Mouse (Mus musculus) MEL (cell line): ENCODE results near the gene Disp1. TPM values are rescaled to one million over a fixed set of nuclear protein-coding genes. Genes with fewer than 3 reads are reported as not detected.

Experiments
- DNase-seq: peaks from one replicate; pipeline ENCODE4 v3.0.0; 2011; ENCODE audit warnings: low read depth, low spot score
- H3K27ac ChIP-seq: 2 replicates; pipeline ENCODE4 v1.5.1; 2012; ENCODE audit warnings: low read depth, mild to moderate bottlenecking, control low read depth, low read length, moderate library complexity; ENCODE audit not compliant: control insufficient read depth
- H3K27me3 ChIP-seq, 2 experiments: fragments of 150-350 bp in 1 of 2; sonication (generic) in 1 of 2; 2 replicates each; pipeline ENCODE4 v1.6.1; 2012; ENCODE audit warnings: low read length in 2 of 2, mild to moderate bottlenecking in 2 of 2, improper control_type of control experiment in 1 of 2, moderate library complexity in 1 of 2; ENCODE audit not compliant: insufficient read depth in 2 of 2, control insufficient read depth in 1 of 2
- H3K36me3 ChIP-seq, 2 experiments: 2 replicates each; pipeline ENCODE4 v1.6.1; 2012 to 2014; ENCODE audit warnings: low read length in 2 of 2, improper control_type of control experiment in 1 of 2, inconsistent platforms in 1 of 2, mild to moderate bottlenecking in 1 of 2; ENCODE audit not compliant: insufficient read depth in 2 of 2, control insufficient read depth in 1 of 2
- H3K4me1 ChIP-seq, 2 experiments: fragments of 150-350 bp in 1 of 2; sonication (generic) in 1 of 2; 2 replicates each; pipeline ENCODE4 v1.6.1; 2012; ENCODE audit warnings: low read length in 2 of 2, improper control_type of control experiment in 1 of 2, mild to moderate bottlenecking in 1 of 2; ENCODE audit not compliant: insufficient read depth in 2 of 2, control insufficient read depth in 1 of 2
- H3K4me3 ChIP-seq, 2 experiments: fragments of 150-350 bp in 1 of 2; sonication (generic) in 1 of 2; 2 replicates each; pipeline ENCODE4 v1.5.1; 2012; ENCODE audit warnings: low read depth in 2 of 2, low read length in 2 of 2, mild to moderate bottlenecking in 2 of 2, moderate library complexity in 2 of 2, control low read depth in 1 of 2, improper control_type of control experiment in 1 of 2; ENCODE audit not compliant: control insufficient read depth in 1 of 2, insufficient read depth in 1 of 2
- H3K79me2 ChIP-seq: 2 replicates; pipeline ENCODE4 v1.6.1; 2012; ENCODE audit warnings: mild to moderate bottlenecking, low read length, moderate library complexity; ENCODE audit not compliant: control insufficient read depth, poor library complexity, insufficient read depth
- H3K9ac ChIP-seq: 2 replicates; pipeline ENCODE4 v1.6.1; 2012; ENCODE audit warnings: low read depth, mild to moderate bottlenecking, control low read depth, low read length, moderate library complexity; ENCODE audit not compliant: control insufficient read depth, poor library complexity, severe bottlenecking
- H3K9me3 ChIP-seq: fragments of 150-350 bp; sonication (generic); replicated peaks from 2 replicates; pipeline ENCODE4 v1.6.1; 2012; ENCODE audit warnings: mild to moderate bottlenecking, low read length, improper control_type of control experiment, moderate library complexity; ENCODE audit not compliant: insufficient read depth
- BHLHE40 ChIP-seq: IDR thresholded peaks from 2 replicates; pipeline ENCODE4 v1.6.1; 2012; ENCODE audit warnings: low read depth, mild to moderate bottlenecking, inconsistent platforms, low read length, improper control_type of control experiment, borderline replicate concordance
- CHD1 ChIP-seq: IDR thresholded peaks from 2 replicates; pipeline ENCODE4 v1.6.1; 2012; ENCODE audit warnings: low read depth, mild to moderate bottlenecking, inconsistent platforms, low read length, improper control_type of control experiment
- CHD2 ChIP-seq: IDR thresholded peaks from 2 replicates; pipeline ENCODE4 v1.6.1; 2011; ENCODE audit warnings: low read length, improper control_type of control experiment
- CTCF ChIP-seq, 3 experiments: IDR thresholded peaks in 2 of 3; conservative IDR thresholded peaks in 1 of 3; 2 replicates each; pipeline ENCODE4 v1.5.1; 2011 to 2012; ENCODE audit warnings: low read length in 3 of 3, low read depth in 2 of 3, mild to moderate bottlenecking in 2 of 3, improper control_type of control experiment in 1 of 3, inconsistent platforms in 1 of 3, mixed read lengths in 1 of 3, moderate library complexity in 1 of 3; ENCODE audit not compliant: control insufficient read depth in 1 of 3, insufficient read depth in 1 of 3, poor library complexity in 1 of 3, severe bottlenecking in 1 of 3
- E2F4 ChIP-seq: IDR thresholded peaks from 2 replicates; pipeline ENCODE4 v1.6.1; 2011; ENCODE audit warnings: low read depth, low read length, improper control_type of control experiment, borderline replicate concordance
- ELF1 ChIP-seq: IDR thresholded peaks from 2 replicates; pipeline ENCODE4 v1.6.1; 2014; ENCODE audit warnings: low read depth, mild to moderate bottlenecking, inconsistent platforms, low read length, improper control_type of control experiment, moderate library complexity
- EP300 ChIP-seq, 2 experiments: IDR thresholded peaks; 2 replicates each; pipeline ENCODE4 v1.6.1; 2011; ENCODE audit warnings: improper control_type of control experiment in 2 of 2, low read length in 2 of 2, low read depth in 1 of 2, mild to moderate bottlenecking in 1 of 2
- ETS1 ChIP-seq: IDR thresholded peaks from 2 replicates; pipeline ENCODE4 v1.6.1; 2012; ENCODE audit warnings: low read depth, mild to moderate bottlenecking, inconsistent platforms, low read length, improper control_type of control experiment, moderate library complexity
- GABPA ChIP-seq: IDR thresholded peaks from 2 replicates; pipeline ENCODE4 v1.6.1; 2012; ENCODE audit warnings: low read depth, mild to moderate bottlenecking, inconsistent platforms, low read length, improper control_type of control experiment, moderate library complexity
- GATA1 ChIP-seq: IDR thresholded peaks from 2 replicates; pipeline ENCODE4 v1.6.1; 2011; ENCODE audit warnings: low read depth, low read length, improper control_type of control experiment
- HCFC1 ChIP-seq: IDR thresholded peaks from 2 replicates; pipeline ENCODE4 v1.6.1; 2012; ENCODE audit warnings: low read depth, mild to moderate bottlenecking, inconsistent platforms, low read length, improper control_type of control experiment, moderate library complexity
- JUND ChIP-seq: IDR thresholded peaks from 2 replicates; pipeline ENCODE4 v1.6.1; 2011; ENCODE audit warnings: low read depth, mild to moderate bottlenecking, improper control_type of control experiment, low read length
- KAT2A ChIP-seq: conservative IDR thresholded peaks from 2 replicates; pipeline ENCODE4 v1.6.1; 2012; ENCODE audit warnings: low read depth, low read length, improper control_type of control experiment, inconsistent platforms
- MAZ ChIP-seq: IDR thresholded peaks from 2 replicates; pipeline ENCODE4 v1.6.1; 2012; ENCODE audit warnings: low read depth, mild to moderate bottlenecking, inconsistent platforms, low read length, improper control_type of control experiment
- MXI1 ChIP-seq: IDR thresholded peaks from 2 replicates; pipeline ENCODE4 v1.6.1; 2011; ENCODE audit warnings: mild to moderate bottlenecking, low read depth, low read length, improper control_type of control experiment
- MYB ChIP-seq: IDR thresholded peaks from 2 replicates; pipeline ENCODE4 v1.6.1; 2011; ENCODE audit warnings: mild to moderate bottlenecking, low read depth, low read length, improper control_type of control experiment
- NELFE ChIP-seq: IDR thresholded peaks from 2 replicates; pipeline ENCODE4 v1.6.1; 2011; ENCODE audit warnings: low read depth, low read length, improper control_type of control experiment
- NRF1 ChIP-seq: IDR thresholded peaks from 2 replicates; pipeline ENCODE4 v1.6.1; 2014; ENCODE audit warnings: low read depth, mild to moderate bottlenecking, inconsistent platforms, low read length, improper control_type of control experiment, moderate library complexity; ENCODE audit not compliant: poor library complexity, insufficient read depth, severe bottlenecking
- POLR2A ChIP-seq, 2 experiments: IDR thresholded peaks; 2 replicates each; pipeline ENCODE4 v1.6.1; 2011 to 2012; ENCODE audit warnings: low read length in 2 of 2, mild to moderate bottlenecking in 2 of 2, control low read depth in 1 of 2, improper control_type of control experiment in 1 of 2, low read depth in 1 of 2, moderate library complexity in 1 of 2; ENCODE audit not compliant: control insufficient read depth in 1 of 2, insufficient read depth in 1 of 2, poor library complexity in 1 of 2
- POLR2AphosphoS2 ChIP-seq: IDR thresholded peaks from 2 replicates; pipeline ENCODE4 v1.6.1; 2011; ENCODE audit warnings: low read length, improper control_type of control experiment
- POLR2AphosphoS5 ChIP-seq: IDR thresholded peaks from 2 replicates; pipeline ENCODE4 v1.6.1; 2012; ENCODE audit warnings: low read depth, borderline replicate concordance, mild to moderate bottlenecking, inconsistent platforms, low read length, moderate library complexity, mixed read lengths
- RCOR1 ChIP-seq: IDR thresholded peaks from 2 replicates; pipeline ENCODE4 v1.6.1; 2012; ENCODE audit warnings: low read depth, mild to moderate bottlenecking, inconsistent platforms, low read length, improper control_type of control experiment
- SIN3A ChIP-seq: IDR thresholded peaks from 2 replicates; pipeline ENCODE4 v1.6.1; 2012; ENCODE audit warnings: low read length, improper control_type of control experiment, inconsistent platforms
- TBP ChIP-seq: IDR thresholded peaks from 2 replicates; pipeline ENCODE4 v1.8.0; 2011; ENCODE audit warnings: low read depth, low read length, improper control_type of control experiment
- TCF12 ChIP-seq: IDR thresholded peaks from 2 replicates; pipeline ENCODE4 v1.6.1; 2014; ENCODE audit warnings: low read depth, mild to moderate bottlenecking, inconsistent platforms, low read length, improper control_type of control experiment, moderate library complexity
- UBTF ChIP-seq: IDR thresholded peaks from 2 replicates; pipeline ENCODE4 v1.6.1; 2012; ENCODE audit warnings: low read depth, mild to moderate bottlenecking, inconsistent platforms, low read length, improper control_type of control experiment, moderate library complexity, borderline replicate concordance; ENCODE audit not compliant: insufficient read depth
- USF1 ChIP-seq: IDR thresholded peaks from 2 replicates; pipeline ENCODE4 v1.6.1; 2014; ENCODE audit warnings: low read depth, mild to moderate bottlenecking, inconsistent platforms, low read length, improper control_type of control experiment, moderate library complexity
- USF2 ChIP-seq, 2 experiments: IDR thresholded peaks; 2 replicates each; pipeline ENCODE4 v1.6.1; 2011 to 2012; ENCODE audit warnings: improper control_type of control experiment in 2 of 2, low read length in 2 of 2, borderline replicate concordance in 1 of 2, inconsistent platforms in 1 of 2, low read depth in 1 of 2, mild to moderate bottlenecking in 1 of 2; ENCODE audit not compliant: insufficient read depth in 1 of 2
- ZC3H11A ChIP-seq: IDR thresholded peaks from 2 replicates; pipeline ENCODE4 v1.6.1; 2012; ENCODE audit warnings: low read depth, mild to moderate bottlenecking, inconsistent platforms, low read length, improper control_type of control experiment
- ZKSCAN1 ChIP-seq: IDR thresholded peaks from 2 replicates; pipeline ENCODE4 v1.6.1; 2012; ENCODE audit warnings: low read depth, mild to moderate bottlenecking, inconsistent platforms, low read length, improper control_type of control experiment, moderate library complexity
- ZNF384 ChIP-seq: IDR thresholded peaks from 2 replicates; pipeline ENCODE4 v1.6.1; 2012; ENCODE audit warnings: low read depth, mild to moderate bottlenecking, inconsistent platforms, low read length, improper control_type of control experiment
- polyA plus RNA-seq, 2 experiments: library from polyadenylated mRNA; stranded (reverse) in 1 of 2; unstranded in 1 of 2; fragments of >175 nt in 1 of 2; fragments of >200 nt in 1 of 2; gene quantifications; 2 replicates each; pipeline versions ENCODE4 v1.2.1 to v1.2.4; 2012; ENCODE audit warnings: low replicate concordance in 2 of 2, low read depth in 1 of 2; ENCODE audit not compliant: insufficient read length in 2 of 2, insufficient read depth in 1 of 2, missing spikeins in 1 of 2
- total RNA-seq: library from RNA; depleted of rRNA; stranded (reverse); fragments of 300-350 nt; gene quantifications from 2 replicates; pipeline ENCODE4 v1.2.3, GENCODE M21; 2012

Gene Disp1
- total and polyA plus RNA-seq, 3 experiments, result 6.3 to 9.9 TPM; not detected in 1

DNA sequence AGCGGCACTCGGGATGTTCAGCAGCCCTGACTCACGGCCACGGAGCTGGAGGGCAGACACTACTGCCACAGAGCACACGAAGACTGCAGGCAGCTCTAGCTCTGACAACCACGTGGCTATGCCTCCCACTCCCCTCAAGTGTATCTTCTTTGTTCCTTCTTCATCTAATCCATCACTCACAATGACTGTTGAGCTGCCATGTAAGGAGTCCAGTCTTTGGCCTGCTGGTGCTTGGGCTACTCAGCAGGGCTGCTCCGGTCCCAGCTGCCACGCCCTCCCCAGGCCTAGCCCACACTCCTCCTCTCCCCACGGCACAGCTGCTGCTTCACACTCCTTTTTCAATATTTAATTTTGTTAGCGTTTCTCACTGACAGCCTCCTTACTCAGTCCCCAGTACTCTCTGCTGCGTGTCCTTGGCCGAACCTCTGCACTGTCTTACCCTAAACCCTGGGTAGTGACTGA is 70.9 kb downstream of the Disp1 start:
- Histone ChIP-seq H3K9me3 (no peaks in the 10 kb centered on the region), H3K4me1 (peaks cover 15 to 29% of the 10 kb centered on the region in 2 experiments), H3K79me2 (no peaks in the 10 kb centered on the region), H3K27me3 (no peaks in the 10 kb centered on the region), H3K27ac (no peak overlapping the region), H3K4me3 (no peak overlapping the region), H3K36me3 (peaks cover 0 to 20% of the 10 kb centered on the region in 2 experiments; a peak in 2 of 4 replicates), H3K9ac (no peak overlapping the region)
- DNase-seq, result no peak
- no peak for TF ChIP-seq GATA1
- TF ChIP-seq CHD2, result no peak
- no peak for TF ChIP-seq POLR2AphosphoS2
- TF ChIP-seq ZNF384, result no peak
- no peak for TF ChIP-seq GABPA
- TF ChIP-seq TBP, result no peak
- TF ChIP-seq MYB, result no peak
- no peak for TF ChIP-seq BHLHE40
- no peak for TF ChIP-seq USF1
- TF ChIP-seq HCFC1, result no peak

DNA sequence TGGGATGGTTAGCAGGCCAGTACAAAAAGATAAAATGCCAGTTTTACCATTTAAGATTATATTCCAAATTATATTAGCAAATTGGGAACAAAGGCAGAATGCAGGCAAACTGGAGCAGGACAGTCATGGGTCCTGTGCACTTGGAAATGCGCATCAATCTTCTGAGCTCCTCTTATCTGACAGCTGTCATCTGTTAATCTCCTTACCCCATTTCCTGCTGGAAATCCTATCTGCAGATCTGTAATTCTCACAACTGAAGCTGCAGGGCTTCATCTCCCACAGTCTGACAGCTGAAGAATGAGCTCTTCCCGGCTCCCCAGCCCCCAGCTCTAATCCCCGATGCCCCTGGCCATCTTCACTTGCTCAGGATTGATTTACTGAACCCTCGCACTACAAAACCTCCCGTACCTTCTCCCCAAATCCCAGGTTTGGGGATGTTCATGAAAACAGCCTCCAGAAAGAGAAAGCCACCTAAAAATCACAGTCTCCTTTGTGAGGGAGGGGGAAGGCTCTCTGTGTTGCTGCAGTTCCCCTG is 71.7 kb downstream of the Disp1 start:
- H3K4me1 ChIP-seq, result peaks cover 22 to 28% of the 10 kb centered on the region in 2 experiments
- H3K79me2 ChIP-seq, result no peaks in the 10 kb centered on the region; the same call in 1 of the 2 replicates
- peaks cover 0 to 24% of the 10 kb centered on the region in 2 experiments; a peak in 2 of 4 replicates for H3K36me3 ChIP-seq
- DNase-seq, result no peak
- H3K9me3 ChIP-seq, result no peaks in the 10 kb centered on the region
- H3K27ac ChIP-seq, result no peak overlapping the region
- H3K9ac ChIP-seq, result no peak overlapping the region
- no peaks in the 10 kb centered on the region for H3K27me3 ChIP-seq
- H3K4me3 ChIP-seq, result no peak overlapping the region
- no peak for TF ChIP-seq UBTF
- no peak for TF ChIP-seq ZC3H11A
- TF ChIP-seq NELFE, result no peak
- TF ChIP-seq BHLHE40, result no peak
- no peak for TF ChIP-seq POLR2AphosphoS5
- TF ChIP-seq E2F4, result no peak
- TF ChIP-seq CHD1, result no peak
- TF ChIP-seq SIN3A, result no peak
- no peak for TF ChIP-seq HCFC1
- TF ChIP-seq ETS1, result peak; percentile 58
- TF ChIP-seq RCOR1, result peak; percentile 64; the same call in 1 of the 2 replicates
- TF ChIP-seq EP300 (IDR thresholded peaks at IDR 0.05; ENCODE audit: low read depth in 1 of 2, low read length in 2 of 2), result peak; percentile 64 to 66; a peak in 3 of 4 replicates
- TF ChIP-seq MXI1, result no peak
- no peak for TF ChIP-seq KAT2A
- no peak for TF ChIP-seq JUND
- TF ChIP-seq TCF12, result peak; percentile 59
- TF ChIP-seq POLR2A (IDR thresholded peaks at IDR 0.05; ENCODE audit: control insufficient read depth in 1 of 2, insufficient read depth in 1 of 2, low read depth in 1 of 2, low read length in 2 of 2, poor library complexity in 1 of 2), result no peak
- TF ChIP-seq NRF1, result no peak
- no peak for TF ChIP-seq POLR2AphosphoS2
- no peak for TF ChIP-seq ELF1
- no peak for TF ChIP-seq MYB
- TF ChIP-seq USF2 (IDR thresholded peaks at IDR 0.05; ENCODE audit: borderline replicate concordance in 1 of 2, insufficient read depth in 1 of 2, low read depth in 1 of 2, low read length in 2 of 2), result no peak
- TF ChIP-seq ZKSCAN1, result no peak
- no peak for TF ChIP-seq MAZ
- TF ChIP-seq CTCF (IDR thresholded peaks at IDR 0.05 in 2 of 3, conservative IDR thresholded peaks at IDR 0.05 in 1 of 3; ENCODE audit: control insufficient read depth in 1 of 3, insufficient read depth in 1 of 3, low read depth in 2 of 3, low read length in 3 of 3, poor library complexity in 1 of 3, severe bottlenecking in 1 of 3), result no peak
- TF ChIP-seq GATA1, result peak; percentile 88
